Mouse (Mus musculus): ENCODE results near the gene Hoxb8.
A peak's percentile ranks its signal among the peaks of the same experiment; 100 is the strongest.

Gene Hoxb8

DNA sequence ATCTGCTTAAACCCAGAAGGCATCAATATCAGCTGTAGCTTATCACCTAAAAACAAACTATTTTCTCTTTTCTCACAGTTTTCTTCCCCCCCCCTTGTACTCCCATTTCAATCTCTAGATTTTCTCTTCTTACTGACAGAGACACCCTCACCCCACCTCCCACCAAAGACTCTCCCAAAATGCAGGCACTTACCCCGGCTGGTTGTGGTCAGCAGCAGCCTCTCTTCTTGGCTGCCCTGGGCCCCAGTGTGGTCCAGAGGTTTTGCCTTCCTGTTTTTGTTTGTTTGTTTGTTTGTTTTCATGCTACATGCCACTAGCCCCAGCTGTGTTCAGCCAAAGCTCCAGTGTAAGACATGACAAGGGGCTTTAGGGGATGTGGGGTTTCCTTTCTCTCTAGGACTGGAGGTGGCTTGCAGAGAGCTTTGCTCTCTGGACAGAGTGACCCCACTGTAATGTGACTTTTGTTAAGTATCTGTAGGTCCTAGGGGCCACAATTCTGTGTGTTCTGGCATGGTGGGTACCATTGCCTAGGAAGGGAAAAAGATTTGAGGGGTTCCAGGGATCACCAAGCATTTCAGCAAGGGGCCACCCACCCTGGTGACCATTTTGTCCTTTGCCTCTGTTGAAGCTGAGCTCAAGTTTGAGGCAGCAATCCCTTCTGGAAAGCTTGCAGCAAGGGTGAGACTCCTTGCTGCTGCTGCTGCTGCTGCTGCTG is 13.5 kb upstream of the Hoxb8 start:
- no peak for DNase-seq

DNA sequence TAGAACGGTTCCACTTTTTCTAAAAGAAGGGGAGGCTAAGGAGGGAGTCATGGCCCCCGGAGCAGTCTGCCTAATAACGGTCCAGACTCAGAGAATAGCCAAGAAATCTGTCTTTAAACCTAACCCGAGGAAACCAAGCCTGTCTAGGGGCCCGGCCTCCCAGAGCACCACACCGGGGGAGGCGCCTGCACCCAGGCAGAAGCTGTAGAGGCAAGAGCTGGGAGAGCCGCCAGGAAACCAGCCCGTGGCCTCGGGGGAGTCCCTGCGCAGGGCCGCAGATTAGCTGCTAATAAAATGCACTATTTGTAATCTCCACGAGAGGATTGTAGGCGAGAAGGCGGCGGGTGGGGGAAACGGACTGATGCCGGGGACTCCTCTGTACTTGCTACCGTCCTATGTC is 11.8 kb upstream of the Hoxb8 start:
- DNase-seq, result no peak

DNA sequence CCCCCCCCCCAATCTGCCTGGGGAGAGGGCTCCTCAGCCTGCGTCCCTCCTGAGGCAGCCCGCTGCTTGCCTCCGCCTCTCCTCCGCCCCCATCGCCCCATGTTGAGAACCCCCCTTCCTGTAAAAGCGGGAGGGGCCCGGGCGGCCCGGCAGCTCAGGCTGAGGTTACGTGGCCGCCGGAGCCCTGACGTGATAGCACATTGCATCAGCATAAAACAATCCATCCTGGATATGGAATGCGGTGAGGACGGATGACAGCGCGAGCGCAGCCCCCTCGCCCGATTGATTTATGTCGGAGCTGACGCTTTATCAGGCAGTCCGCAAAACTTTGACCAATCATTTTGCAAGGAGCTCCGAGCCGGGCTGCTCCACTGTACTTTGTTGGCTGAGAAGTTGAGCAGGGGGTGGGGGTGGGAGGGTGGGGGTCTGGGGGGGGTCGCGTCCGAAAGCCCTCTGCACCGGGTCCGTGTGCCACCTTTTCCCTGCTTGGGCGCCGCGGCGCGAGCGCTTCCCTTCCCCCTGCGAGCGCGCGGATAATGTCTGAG is 10.6 kb upstream of the Hoxb8 start, which contains the start of gene Hoxb9:
TSS of gene Hoxb9 (plus strand) at position 462 of the 545 bp plus-strand sequence.
- DNase-seq, result no peak

DNA sequence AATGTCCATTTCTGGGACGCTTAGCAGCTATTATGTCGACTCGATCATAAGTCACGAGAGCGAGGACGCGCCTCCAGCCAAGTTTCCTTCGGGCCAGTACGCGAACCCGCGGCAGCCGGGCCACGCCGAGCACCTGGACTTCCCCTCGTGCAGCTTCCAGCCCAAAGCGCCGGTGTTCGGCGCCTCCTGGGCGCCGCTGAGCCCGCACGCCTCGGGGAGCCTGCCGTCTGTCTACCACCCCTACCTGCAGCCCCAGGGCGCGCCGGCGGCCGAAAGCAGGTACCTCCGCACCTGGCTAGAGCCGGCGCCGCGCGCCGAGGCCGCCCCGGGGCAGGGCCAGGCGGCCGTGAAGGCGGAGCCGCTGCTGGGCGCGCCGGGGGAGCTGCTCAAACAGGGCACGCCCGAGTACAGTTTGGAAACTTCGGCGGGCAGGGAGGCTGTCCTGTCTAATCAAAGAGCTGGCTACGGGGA is 10.1 kb upstream of the Hoxb8 start:
- no peak for DNase-seq

DNA sequence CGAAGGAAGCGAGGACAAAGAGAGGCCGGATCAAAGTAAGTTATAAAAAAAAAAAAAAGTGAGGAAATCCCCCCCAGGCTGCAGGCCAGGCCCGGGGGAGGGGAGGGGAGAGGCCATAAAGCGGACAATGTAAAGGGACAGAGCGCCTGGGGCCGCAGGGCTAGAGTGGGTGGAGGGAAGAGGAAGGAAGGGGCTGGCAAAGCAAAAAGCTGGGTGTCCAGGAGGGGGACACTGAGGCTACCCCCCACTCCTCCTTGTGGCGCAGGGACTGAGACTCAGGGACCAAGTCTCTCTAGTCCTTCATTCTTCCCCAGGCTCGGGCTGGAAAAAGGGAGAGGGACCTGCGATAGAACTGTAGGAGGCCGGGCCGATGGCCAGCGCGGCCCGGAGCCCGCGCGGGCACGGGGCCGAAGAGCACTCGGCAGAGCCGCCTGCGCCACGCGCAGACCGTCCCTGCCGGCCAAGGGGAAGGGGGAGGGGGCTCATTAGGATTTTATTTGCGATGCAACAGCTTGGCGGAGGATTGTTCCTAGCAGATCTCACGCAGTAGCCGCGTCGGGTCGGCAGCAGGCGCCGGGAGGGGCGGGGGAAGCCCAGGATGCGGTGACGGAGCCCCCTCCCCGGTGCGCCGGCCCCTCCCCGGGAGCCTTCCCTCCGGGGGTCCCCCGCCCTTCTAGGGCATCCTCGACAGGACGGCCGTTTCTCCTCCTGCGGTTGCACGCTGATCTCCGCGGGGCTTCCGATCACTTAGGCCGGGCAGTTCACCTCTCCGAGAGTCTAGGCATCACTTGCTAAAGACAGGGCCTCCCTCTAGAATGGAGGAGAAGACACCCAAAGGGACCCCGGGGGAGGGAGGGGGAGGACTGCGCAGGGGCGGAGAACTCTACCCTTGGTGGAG is 9.4 kb upstream of the Hoxb8 start:
- no peak for DNase-seq

DNA sequence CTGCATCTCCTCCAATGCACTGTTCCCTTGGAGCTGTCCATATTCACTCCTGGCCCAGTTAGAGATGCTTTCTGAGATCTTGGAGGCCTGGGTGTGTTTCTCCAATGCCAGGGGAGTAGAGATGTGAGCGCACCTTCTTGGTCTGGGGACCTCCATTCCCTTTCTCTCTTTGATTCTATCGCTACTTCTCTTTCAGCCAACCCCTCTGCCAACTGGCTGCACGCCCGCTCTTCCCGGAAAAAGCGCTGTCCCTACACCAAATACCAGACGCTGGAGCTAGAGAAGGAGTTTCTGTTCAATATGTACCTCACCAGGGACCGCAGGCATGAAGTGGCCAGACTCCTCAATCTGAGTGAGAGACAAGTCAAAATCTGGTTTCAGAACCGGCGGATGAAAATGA is 7.3 kb upstream of the Hoxb8 start:
- DNase-seq, result no peak

DNA sequence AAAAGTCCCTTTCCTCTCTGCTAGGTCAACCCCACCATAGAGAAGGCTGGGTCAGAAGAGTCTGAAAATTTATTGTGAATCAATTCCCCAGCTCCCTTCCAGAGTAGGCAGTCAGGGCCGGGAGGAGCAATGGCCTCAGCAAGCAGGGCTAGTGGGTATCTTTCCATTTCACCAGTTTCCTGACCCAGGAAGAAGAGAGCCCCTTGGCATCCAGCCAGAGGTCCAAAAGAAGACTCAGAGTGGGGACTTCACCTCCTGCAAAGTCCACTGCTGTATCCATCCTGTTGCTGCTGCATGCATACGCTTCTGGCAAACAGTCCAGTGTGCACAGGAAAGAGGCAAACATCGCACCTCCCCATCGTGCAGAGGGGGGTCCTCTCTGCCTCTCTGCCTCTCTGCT is 5.8 kb upstream of the Hoxb8 start:
- DNase-seq, result no peak

DNA sequence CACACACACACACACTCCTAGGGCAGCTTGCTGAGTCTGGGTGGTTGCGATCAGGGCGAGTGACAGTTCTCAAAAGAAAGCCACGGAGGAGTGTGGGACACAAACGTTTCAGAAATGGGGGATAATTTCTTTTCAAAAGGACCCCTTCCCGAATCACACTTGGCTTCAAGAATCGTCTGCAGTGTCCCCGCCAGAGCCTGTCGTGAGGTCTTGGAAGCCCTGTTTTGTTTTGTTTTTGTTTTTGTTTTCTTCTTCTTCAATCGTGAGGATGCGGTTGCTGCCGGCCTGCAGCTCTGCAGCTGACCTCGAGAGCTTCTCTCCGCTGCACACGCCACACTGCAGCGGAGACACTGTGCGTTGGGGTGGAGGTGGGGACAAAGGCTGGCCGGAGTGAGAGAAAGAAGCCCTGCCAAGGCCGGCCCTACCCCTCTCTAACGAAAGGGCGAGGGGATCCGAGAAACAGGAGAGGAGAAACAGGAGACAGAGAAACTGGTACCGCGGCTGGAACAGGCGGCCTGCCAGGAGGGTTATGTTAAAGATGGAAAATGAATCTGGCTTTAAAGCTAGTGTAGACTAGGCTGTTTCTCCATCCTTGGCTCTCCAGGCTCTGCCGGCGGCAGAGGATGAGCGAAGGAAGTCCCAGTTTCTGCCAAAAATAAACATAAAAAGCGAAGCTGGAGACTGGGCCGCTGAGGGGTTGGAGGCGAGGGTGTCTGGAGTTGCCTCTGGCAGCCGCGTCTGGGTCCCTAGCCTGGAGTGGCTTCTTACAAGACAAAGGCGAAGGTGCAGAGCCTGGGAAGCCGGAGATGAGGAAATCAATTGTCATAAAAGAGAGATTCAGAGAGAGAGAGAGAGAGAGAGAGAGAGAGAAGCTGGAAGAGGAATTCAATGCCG is 4.3 kb upstream of the Hoxb8 start:
- no peak for DNase-seq

DNA sequence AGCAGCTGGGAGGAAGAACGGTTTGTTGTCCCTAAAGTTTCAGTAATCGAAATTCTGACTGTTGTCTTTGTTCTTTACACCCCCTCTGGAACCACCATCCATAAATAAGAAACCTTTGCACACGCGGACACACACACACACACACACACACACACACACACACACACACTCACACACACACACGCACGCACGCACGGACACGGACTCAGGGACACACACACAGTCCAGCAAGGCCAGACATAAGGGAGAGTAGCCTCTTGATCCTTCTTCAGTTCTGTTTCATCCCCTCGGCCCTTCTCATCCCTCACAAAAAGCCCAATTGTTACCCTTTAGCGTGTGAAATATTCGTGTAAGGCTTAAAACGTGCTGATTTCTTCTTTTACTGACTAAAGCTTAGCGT is 3.4 kb upstream of the Hoxb8 start:
- no peak for DNase-seq

DNA sequence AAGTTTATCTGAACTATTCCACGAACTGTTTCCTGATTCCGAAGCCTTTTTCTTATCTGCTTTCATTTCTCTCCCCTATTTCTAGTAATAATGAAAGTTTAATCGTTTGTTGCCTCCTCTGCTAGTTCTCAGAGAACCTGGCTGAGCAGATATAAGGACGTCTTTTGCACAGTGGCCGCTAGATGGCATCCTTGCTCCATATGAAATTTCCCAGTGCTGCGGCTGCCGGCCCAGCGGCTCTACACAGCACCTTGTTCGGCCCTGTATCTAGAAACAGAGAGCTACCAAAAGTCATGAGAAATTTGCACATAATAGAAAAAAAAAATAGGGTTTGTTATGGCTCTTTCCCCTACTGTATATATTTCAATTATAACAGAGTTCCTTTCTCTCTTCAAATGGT is 2.9 kb upstream of the Hoxb8 start:
- DNase-seq, result peak; percentile 73

DNA sequence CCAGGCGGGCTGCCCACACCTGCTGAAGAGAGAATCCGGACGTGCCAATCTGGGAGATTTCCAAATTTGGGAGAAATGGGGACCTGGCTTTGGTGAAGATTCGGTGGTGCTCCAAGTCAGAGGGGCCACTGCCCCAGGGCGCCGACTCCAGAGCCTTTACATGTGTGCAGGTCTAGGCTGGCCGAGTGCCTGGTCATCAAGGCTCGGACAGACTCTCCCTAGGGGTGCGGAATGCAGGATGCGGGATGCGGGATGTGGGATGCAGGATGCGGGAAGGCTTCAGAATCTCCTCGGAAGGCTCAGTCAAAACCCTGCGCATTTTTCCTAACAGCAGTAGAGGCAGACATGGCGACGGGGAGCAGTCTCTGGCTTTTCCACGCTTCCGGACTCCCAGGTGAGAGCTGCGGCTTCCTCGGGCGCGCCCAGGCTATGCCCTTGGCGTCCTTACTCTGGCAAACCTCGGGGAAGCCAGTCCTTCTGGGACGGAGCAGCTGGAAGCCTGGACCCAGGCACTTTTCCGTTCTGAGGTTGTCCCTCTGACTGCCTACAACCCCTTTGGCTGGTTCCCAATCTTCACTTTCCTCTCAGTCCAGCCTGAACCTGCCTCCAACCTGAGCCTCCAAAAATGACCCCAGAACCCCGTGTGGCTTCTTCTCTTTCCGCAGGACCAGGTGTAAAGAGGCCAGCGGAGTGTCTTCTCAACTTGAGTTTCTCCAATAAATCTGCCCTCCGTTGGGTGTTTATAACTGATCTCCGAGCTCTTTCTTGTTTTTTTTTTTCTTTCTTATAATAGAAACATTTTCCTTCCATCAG is 2.1 kb upstream of the Hoxb8 start:
- no peak for DNase-seq

DNA sequence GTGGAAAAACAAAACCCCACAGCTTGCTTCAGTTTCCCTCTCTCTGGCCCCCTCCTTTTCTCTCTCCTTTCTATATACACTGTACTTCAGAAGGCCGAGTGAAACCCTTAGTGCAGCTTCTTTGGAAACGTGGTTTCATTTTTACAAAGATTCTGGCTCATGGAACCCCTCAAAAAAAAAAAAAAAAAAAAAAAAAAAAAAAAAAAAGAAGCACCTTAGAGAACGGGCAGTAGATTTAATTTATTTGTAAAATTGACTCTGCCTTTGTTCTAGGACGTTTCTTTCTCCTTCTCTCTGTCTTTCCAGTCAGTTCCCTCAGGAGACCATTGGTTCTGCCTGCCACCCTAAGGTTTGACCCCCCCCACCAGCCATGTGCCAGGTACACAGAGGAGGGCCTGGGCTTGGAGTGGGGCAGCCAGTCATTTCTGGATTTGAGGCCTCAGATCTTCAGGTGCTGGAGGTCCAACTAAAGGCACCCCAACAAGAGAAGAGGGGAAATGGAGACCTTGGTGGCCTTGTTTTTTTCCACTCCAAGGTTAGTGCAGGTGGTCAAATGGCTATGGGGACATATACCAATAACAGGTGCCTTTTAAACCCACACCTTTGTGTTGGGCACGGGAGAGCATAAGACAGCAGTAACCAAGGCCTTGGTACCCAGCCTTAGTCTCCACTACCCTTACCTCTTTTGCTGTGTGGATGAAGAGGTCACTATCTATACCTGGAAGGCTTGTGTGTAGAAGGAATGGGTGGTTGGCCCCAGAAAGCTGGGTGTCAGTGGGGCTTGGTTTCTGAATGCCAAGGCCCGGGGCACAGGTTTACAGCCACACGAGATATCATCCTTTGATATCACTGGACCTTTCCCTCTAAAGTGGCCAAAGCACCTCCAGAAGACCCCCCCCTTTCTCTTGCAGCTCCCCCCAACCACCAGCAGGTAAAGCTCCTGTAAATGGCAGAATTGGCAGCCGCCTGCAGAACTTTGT is 1.0 kb upstream of the Hoxb8 start:
- DNase-seq, result no peak

DNA sequence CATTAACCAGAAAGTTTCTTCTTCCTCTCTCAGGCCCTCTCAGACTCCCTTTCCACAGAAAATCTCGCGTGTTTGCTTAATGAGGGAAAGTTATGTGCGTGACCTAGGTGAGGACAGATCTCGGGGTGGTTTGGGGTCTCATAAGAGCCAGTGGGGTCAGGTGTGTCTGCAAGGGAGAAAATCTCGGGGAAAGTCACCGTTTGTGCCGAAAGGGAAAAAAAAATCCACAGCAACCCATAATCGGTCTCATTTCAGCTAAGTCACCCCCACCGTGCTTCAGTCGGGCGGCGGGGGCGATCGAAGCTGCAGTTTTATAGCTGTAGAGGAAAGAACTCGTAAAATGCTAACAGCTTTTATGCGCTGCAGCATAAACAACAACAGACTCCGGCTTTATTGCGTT is 309 bp upstream of the Hoxb8 start:
- no peak for DNase-seq

DNA sequence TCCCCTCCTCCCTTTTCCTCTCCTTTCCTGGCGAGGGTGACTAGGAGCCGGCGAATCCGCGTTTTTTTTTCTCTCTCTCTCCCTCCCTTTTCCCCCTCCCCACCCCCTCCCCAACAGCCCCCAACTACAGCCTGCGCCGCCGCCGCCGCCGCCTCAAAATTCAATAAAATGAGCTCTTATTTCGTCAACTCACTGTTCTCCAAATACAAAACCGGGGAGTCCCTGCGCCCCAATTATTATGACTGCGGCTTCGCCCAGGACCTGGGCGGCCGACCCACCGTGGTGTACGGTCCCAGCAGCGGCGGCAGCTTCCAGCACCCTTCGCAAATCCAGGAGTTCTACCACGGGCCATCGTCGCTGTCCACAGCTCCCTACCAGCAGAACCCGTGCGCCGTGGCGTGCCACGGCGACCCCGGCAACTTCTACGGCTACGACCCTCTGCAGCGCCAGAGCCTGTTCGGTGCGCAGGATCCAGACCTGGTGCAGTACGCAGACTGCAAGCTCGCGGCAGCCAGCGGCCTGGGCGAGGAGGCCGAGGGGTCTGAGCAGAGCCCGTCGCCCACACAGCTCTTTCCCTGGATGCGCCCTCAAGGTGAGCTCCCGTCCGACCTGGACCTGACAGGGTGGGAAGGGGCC is 1.2 kb downstream of the Hoxb8 start:
- no peak for DNase-seq

DNA sequence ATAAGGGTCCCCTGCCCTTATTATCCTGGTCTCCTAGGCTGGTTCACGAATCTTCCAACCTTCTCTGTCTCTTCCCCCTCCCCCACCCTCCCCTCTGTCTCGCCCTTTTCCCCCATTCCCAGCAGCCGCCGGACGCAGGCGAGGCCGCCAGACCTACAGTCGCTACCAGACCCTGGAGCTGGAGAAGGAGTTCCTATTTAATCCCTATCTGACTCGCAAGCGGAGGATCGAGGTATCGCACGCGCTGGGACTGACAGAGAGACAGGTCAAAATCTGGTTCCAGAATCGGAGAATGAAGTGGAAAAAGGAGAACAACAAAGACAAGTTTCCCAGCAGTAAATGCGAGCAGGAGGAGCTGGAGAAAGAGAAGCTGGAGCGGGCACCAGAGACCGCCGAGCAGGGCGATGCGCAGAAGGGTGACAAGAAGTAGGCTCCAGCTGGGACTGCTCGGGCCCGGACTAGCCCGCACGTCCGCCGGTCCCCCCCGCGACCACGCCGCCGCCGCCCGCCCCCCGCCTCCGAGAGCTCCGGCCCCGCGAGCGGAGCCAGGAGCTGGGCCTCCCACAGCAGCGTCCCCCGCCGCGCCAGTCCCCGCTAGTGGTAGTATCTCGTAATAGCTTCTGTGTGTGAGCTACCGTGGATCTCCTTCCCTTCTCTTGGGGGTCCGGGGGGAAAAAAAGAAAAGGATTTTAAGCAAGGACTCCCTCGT is 2.5 kb downstream of the Hoxb8 start:
- no peak for DNase-seq

DNA sequence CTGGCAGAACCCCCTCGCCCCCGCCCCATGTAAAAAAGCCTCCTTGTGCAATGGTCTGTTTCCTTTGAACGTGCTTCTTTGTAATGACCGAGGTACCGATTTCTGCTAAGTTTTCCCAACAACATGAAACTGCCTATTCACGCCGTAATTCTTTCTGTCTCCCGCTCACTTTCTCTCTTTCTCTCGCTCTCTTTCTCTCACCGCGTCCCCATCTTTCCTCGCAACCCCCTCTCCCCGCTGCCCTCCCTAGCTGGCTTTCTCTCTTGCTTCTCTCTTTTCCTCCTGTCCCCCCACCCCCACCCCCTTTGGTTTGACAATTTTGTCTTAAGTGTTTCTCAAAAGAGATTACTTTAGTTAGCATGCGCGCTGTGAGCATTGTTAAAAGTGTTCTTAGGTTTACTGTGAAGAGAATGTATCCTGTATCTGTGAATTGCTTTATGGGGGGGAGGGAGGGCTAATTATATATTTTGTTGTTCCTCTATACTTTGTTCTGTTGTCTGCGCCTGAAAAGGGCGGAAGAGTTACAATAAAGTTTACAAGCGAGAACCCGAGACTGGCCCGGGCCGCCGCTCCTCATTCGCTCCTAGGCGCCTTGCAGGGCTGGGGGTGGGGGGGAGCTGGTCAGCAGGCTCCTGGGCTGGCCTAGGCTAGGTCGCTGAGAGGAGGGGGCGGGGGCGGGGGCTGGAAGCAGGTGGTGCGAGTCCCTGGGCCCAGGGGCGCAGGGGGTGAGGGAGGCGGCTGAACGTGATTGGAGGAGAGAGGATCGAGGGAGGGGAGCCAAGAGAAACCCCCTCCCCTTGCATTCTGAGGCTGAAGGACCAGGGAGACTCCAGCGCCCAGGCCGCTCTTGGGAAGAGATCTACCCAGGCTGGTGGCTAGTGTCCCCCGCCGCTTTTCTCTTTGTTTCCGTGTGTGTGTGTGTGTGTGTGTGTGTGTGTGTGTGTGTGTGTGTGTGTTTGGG is 3.3 kb downstream of the Hoxb8 start:
- DNase-seq, result peak; percentile 49

DNA sequence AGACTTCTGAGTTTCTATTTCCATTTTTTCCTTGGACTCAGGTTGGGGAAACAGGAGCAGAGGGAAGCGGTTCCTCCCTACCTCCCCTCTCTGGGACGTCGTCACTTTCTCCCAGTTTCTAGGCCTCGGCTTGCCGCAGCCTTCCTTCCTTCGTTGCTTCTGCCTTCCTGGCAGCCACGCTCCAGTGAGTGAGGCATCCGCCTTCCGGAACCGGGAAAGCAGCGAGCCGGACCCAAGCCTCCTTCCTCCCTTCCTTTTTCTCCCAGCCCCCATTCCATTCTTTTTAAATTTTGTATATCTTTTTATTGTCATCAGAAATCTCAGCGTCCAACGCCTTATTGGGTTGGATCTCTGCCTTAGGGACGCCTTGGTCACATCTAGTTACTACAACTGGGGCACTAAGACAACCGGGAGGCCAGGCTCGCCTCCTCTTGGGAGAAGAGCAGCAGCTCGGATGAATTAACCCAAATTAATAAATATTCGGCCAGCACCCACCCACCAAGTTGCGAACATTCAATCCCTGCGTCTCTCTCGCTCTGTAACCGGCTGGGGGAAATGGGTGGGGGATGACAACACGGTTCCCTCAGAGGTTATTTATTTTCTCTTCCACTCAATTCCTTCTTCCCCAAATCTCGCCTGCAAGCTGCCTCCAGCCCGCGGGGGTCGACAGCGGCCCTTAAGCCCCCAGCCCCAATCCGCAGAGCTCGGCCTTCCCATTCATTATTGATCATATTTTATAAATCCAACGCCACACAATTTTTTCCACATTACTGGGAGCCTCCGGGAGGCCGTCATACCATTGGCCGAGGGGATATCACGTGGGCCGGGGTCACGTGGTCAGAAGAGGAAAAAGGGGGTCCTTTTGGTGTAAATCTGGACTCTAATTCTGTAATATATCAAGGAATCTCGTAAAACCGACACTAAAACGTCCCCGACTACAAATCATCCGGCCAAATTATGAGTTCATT is 4.3 kb downstream of the Hoxb8 start, which contains the start of gene Hoxb7:
TSS of gene Hoxb7 (plus strand) at position 853 of the 968 bp plus-strand sequence.
- no peak for DNase-seq
